Mouse (Mus musculus) kidney, embryonic 14.5 days (tissue): ENCODE results near the gene Asic2. TPM values are rescaled to one million over a fixed set of nuclear protein-coding genes. Genes with fewer than 3 reads are reported as not detected.

Experiments used
- ATAC-seq: fragments of 200-750 bp; cut with Nextera tagmentation; 2 replicates; pipeline ENCODE4 v1.8.0; 2017; ENCODE audit warnings: moderate number of reproducible peaks, mild to moderate bottlenecking, moderate TSS enrichment, moderate library complexity; ENCODE audit not compliant: low FRiP score, low TSS enrichment
- H3K27ac ChIP-seq: fragments of 300-500 bp; sonication (generic); 2 replicates; pipeline ENCODE4 v1.5.1; 2014; ENCODE audit warnings: low read depth, mild to moderate bottlenecking, low read length, moderate library complexity, mixed read lengths
- H3K27me3 ChIP-seq: fragments of 300-500 bp; sonication (generic); 2 replicates; pipeline ENCODE4 v1.6.1; 2014; ENCODE audit warnings: mild to moderate bottlenecking, low read length; ENCODE audit not compliant: control insufficient read depth, insufficient read depth
- H3K36me3 ChIP-seq: fragments of 300-500 bp; sonication (generic); 2 replicates; pipeline ENCODE4 v1.6.1; 2014; ENCODE audit warnings: low read length, mixed read lengths; ENCODE audit not compliant: control insufficient read depth, insufficient read depth
- H3K4me1 ChIP-seq: fragments of 300-500 bp; sonication (generic); 2 replicates; pipeline ENCODE4 v1.6.1; 2014; ENCODE audit warnings: low read length, mixed read lengths; ENCODE audit not compliant: control insufficient read depth, insufficient read depth
- H3K4me2 ChIP-seq: fragments of 300-500 bp; sonication (generic); replicated peaks from 2 replicates; pipeline ENCODE4 v1.6.1; 2014; ENCODE audit warnings: low read depth, mild to moderate bottlenecking, low read length
- H3K4me3 ChIP-seq: fragments of 300-500 bp; sonication (generic); 2 replicates; pipeline ENCODE4 v1.5.1; 2014; ENCODE audit warnings: mild to moderate bottlenecking, low read length
- H3K9ac ChIP-seq: fragments of 300-500 bp; sonication (generic); 2 replicates; pipeline ENCODE4 v1.6.1; 2014; ENCODE audit warnings: low read depth, mild to moderate bottlenecking, low read length, moderate library complexity
- H3K9me3 ChIP-seq: fragments of 300-500 bp; sonication (generic); 2 replicates; pipeline ENCODE4 v1.6.1; 2016; ENCODE audit warnings: low read length; ENCODE audit not compliant: control insufficient read depth
- WGBS: fragments of 180-500 bp; shearing (Covaris S2); extraction: QIAGEN DNeasy Blood & Tissue Kit; methylation state at CpG from one replicate; pipeline ENCODE4 v1.1.7; 2014; 5-methylcytosine and 5-hydroxymethylcytosine counted together
- polyA plus RNA-seq: library from polyadenylated mRNA; unstranded; fragments of >200 nt; fragmentation: Nextera tagmentation; extraction: Ambion mirVana; gene quantifications from 2 replicates; pipeline ENCODE4 v1.2.1, GENCODE M21; 2014

The Asic2 gene
- polyA plus RNA-seq, 1 experiment from 2014 or later: 3.4 TPM

DNA sequence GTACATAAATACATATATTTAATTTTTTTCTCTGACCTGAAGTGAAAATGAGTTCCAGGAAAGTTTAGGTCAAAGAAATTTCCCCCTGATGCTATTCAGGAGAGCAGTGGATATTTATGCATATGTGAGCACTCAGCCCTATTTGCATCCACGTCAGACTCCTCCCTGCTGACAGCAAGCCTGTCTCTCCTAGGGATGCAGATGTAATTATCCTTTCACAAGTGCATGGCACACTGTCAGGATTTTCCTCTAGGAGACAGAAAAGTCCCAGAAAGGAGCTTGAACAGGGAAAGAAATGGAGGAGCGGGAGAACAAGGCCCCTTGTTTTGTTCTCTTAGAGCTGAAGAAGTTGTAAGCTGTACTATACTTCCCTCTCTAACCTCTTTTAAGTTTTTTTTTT is 287.7 kb downstream of the Asic2 start:
- H3K9ac ChIP-seq: no peak overlapping the region
- no peak overlapping the region for H3K27ac ChIP-seq
- no peak overlapping the region for H3K4me2 ChIP-seq
- H3K36me3 ChIP-seq: no peaks in the 10 kb centered on the region
- H3K4me3 ChIP-seq: no peak overlapping the region
- H3K9me3 ChIP-seq: no peaks in the 10 kb centered on the region
- H3K27me3 ChIP-seq: no peaks in the 10 kb centered on the region
- ATAC-seq: no peak
- 0 out of 2 replicates have a peak, but pooled peaks cover 1% of the 10 kb centered on the region for H3K4me1 ChIP-seq
- WGBS: 71% methylated on average over 2 of the region's 2 CpGs

DNA sequence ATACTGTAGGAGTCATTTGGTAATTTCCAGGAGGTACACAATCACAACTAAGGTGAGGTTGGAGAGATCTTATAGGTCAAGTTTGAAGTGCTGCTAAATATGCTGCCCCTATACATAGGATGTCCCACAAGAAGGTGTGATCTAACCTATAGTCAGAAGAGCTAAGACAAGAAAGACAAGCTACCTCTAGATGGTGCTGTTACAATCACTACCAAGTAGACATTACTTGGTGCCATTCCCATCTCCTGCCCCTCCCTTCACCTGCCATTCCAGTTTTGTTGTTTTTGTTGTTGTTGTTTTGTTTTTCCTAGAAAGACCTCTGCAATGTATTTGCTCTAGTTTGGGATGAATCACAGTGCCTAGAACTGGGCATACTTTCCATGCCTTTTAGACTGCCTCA is 296.5 kb downstream of the Asic2 start:
- H3K36me3 ChIP-seq: no peaks in the 10 kb centered on the region
- H3K4me3 ChIP-seq: no peak overlapping the region
- H3K27ac ChIP-seq: no peak overlapping the region
- no peak overlapping the region for H3K4me2 ChIP-seq
- no peaks in the 10 kb centered on the region for H3K9me3 ChIP-seq
- H3K27me3 ChIP-seq: no peaks in the 10 kb centered on the region
- no peak overlapping the region for H3K9ac ChIP-seq
- no peak for ATAC-seq
- H3K4me1 ChIP-seq: no peaks in the 10 kb centered on the region

DNA sequence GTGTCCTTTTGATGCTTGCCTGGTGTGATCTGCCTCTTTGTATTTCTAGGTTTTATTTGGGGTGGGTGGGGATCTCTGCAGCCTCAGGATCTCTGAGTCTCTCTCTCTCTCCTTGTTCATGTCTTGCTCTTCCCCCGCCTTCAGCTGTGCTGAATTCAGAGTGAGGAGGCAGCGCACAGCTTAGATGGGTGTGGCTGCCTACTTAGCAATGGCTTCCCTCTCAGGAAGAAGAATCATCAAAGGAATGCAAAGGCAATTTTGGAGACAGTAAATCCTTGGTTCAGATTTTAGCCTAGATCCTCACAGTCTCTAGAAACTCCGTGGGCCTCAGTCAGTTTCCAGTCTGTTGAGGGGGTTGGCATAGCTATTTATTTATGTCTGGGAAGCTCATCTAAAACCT is 297.8 kb downstream of the Asic2 start:
- H3K4me3 ChIP-seq: no peak overlapping the region
- ATAC-seq: no peak
- H3K36me3 ChIP-seq: no peaks in the 10 kb centered on the region
- no peak overlapping the region for H3K4me2 ChIP-seq
- H3K27me3 ChIP-seq: no peaks in the 10 kb centered on the region
- WGBS: 52% methylated on average over 3 of the region's 3 CpGs
- no peaks in the 10 kb centered on the region for H3K4me1 ChIP-seq
- H3K9me3 ChIP-seq: no peaks in the 10 kb centered on the region
- H3K27ac ChIP-seq: no peak overlapping the region
- H3K9ac ChIP-seq: no peak overlapping the region

DNA sequence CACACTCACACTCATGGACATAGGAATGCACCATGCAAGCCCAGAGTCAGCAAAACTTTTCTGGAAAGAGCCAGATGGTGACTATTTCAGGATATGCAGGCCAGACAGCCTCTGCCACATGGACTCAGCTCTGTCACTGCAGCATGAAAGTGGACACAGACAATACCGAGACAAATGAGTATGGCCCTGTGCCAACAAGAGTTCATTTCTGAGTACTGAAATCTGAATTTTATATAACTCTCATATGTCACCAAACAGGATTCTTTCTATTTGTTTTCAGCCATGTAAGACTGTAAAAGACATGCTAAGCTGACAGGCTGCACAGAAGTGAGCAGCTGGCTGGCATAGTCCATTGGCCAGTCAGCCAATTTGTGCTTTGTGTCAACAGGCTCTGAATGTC is 309.4 kb downstream of the Asic2 start:
- no peak for ATAC-seq
- no peak overlapping the region for H3K4me2 ChIP-seq
- H3K36me3 ChIP-seq: no peaks in the 10 kb centered on the region
- no peaks in the 10 kb centered on the region for H3K4me1 ChIP-seq
- no peak overlapping the region for H3K27ac ChIP-seq
- no peak overlapping the region for H3K9ac ChIP-seq
- no peaks in the 10 kb centered on the region for H3K27me3 ChIP-seq
- H3K4me3 ChIP-seq: no peak overlapping the region
- 57% methylated on average over 1 of the region's 1 CpGs for WGBS
- no peaks in the 10 kb centered on the region for H3K9me3 ChIP-seq

DNA sequence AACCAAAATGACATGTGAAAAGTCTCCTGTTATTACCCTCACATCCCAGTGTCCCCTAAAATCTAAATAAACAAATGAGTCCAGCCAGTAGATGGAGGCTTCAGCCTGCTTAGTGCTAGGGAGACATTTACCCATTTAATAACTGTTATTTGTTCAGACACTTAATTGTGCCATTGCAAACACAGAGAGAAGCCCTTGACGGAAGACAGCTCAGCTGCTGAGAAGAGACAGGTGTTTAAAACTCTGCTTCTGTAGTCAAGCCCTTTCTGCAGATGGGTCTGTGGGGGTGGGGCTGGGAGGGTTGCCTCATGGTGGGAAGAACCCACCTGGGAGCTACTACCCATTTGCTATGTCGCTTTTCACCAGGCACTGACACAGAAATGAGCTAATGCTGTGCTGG is 311.1 kb downstream of the Asic2 start:
- Histone ChIP-seq H3K9ac (no peak overlapping the region), H3K36me3 (no peaks in the 10 kb centered on the region), H3K27me3 (no peaks in the 10 kb centered on the region), H3K4me1 (no peaks in the 10 kb centered on the region), H3K27ac (no peak overlapping the region), H3K4me2 (no peak overlapping the region), H3K4me3 (no peak overlapping the region), H3K9me3 (no peaks in the 10 kb centered on the region)
- WGBS: 49% methylated on average over 2 of the region's 2 CpGs
- no peak for ATAC-seq

DNA sequence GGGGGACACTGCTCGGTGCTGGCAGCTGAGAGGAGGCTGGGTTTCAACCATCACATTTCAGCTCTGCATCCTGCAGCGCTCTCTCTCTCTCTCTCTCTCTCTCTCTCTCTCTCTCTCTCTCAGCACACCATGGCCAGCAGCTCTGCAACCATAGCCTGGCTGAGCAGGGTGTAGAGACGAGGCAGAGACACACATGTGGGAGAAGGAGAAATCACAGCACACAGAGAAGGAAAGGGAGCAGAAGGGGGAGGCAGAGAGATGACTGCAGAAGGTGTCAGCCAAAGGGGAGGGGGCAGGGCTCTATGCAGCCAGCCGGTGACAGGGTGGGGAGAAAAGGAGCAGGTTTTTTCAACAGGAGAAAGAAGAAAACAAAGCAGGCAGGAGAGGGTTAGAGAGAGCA is 320.4 kb downstream of the Asic2 start:
- 30% methylated on average over 4 of the region's 4 CpGs for WGBS
- ATAC-seq: no peak
- no peak overlapping the region for H3K9ac ChIP-seq
- H3K27me3 ChIP-seq: no peaks in the 10 kb centered on the region
- H3K4me2 ChIP-seq: no peak overlapping the region
- no peak overlapping the region for H3K4me3 ChIP-seq
- no peaks in the 10 kb centered on the region for H3K4me1 ChIP-seq
- H3K36me3 ChIP-seq: no peaks in the 10 kb centered on the region
- no peaks in the 10 kb centered on the region for H3K9me3 ChIP-seq
- H3K27ac ChIP-seq: no peak overlapping the region

DNA sequence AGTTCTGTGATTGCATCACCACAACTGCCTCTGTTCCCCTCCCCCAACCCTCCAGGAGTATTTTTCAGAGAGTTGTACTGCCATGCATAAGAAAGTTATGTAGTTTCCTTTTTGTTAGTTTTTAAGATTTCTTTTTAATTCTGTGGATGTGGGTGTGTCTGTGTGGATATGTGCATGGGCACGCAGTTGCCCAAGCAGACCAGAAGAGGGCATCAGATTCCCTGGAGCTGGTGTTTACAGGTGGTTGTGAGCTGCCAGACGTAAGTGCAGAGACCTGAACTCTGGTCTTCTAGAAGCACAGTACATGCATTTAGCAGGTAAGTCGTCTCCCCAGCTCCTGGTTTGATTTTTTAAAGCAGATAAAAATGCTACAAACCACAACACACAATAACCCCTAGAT is 322.7 kb downstream of the Asic2 start:
- Histone ChIP-seq H3K36me3 (no peaks in the 10 kb centered on the region), H3K9me3 (no peaks in the 10 kb centered on the region), H3K4me1 (no peaks in the 10 kb centered on the region), H3K9ac (no peak overlapping the region), H3K27ac (no peak overlapping the region), H3K27me3 (no peaks in the 10 kb centered on the region), H3K4me2 (no peak overlapping the region), H3K4me3 (no peak overlapping the region)
- ATAC-seq: no peak
- WGBS: 93% methylated on average over 3 of the region's 3 CpGs

DNA sequence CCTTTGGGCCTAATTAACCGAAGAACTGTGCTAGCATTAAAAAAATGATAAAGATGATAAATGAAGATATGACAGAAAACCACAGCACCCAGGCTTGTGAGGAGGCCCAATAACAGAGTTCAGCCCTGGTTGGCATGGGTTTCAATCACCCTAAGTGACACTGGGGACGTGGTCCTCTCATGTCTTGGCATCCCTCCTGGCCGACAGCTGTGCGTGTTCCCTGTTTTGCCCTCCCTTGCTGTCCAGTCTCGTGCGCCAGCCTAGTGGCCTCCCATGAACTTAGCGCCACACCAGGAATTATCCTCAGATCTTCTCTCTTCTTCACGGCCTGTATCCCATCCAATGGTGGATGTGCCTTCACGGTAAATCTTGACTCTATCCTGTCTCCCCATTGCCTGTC is 331.9 kb downstream of the Asic2 start:
- Histone ChIP-seq H3K4me3 (no peak overlapping the region), H3K9ac (no peak overlapping the region), H3K9me3 (no peaks in the 10 kb centered on the region), H3K4me1 (no peaks in the 10 kb centered on the region), H3K36me3 (no peaks in the 10 kb centered on the region), H3K27ac (no peak overlapping the region), H3K4me2 (no peak overlapping the region), H3K27me3 (no peaks in the 10 kb centered on the region)
- WGBS: 89% methylated on average over 9 of the region's 9 CpGs
- no peak for ATAC-seq

DNA sequence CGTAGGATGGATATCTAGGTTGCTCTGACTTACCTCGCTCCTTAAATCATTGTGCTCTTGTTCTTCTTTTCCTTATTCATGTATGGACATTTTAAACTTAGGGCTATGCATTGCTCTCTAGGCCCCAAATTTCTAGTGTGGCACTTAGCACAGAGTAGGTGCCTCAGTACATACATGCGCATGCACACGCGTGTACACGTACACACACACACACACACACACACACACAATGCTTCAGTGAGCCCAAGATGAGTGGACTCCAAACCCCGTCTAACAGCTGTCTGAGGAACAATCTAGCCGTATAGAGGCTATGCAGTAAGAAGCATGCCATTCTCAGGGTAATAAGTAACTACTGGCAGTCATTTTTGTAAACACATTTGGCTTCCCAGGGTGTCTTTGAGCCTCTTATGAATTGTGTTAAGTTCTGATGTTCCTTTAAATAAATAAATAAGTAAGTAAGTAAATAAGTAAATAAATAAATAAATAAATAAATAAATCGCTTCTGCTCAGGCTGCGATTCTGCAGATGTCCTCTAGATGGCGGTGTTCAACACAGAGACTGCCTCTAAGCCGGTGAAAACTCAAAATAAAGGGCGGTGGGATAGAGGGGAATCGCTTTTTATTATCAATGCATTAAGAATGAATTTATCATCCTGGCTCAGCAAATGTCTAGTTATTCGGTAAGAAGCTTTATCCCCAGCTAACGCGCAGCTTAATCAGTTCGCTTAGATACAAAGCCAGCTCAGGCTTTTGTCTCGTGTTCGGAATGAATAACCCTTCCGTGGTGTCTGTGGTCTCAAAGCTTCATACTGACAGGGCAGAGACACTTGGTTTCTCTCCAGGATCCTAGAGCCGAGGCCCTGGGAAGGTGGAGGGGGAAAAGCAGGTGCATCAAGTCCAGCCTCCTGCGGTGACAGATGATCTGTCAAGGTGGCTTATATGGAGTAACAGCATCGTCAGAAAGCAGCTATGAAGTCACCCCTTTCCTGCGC is 333.6 kb downstream of the Asic2 start:
- no peak for ATAC-seq
- H3K27me3 ChIP-seq: no peaks in the 10 kb centered on the region
- no peaks in the 10 kb centered on the region for H3K9me3 ChIP-seq
- WGBS: 61% methylated on average over 25 of the region's 25 CpGs
- no peaks in the 10 kb centered on the region for H3K4me1 ChIP-seq
- H3K36me3 ChIP-seq: no peaks in the 10 kb centered on the region
- H3K4me3 ChIP-seq: no peak overlapping the region
- H3K27ac ChIP-seq: no peak overlapping the region
- no peak overlapping the region for H3K9ac ChIP-seq
- H3K4me2 ChIP-seq: no peak overlapping the region
